Mouse (Mus musculus) heart, embryonic 12.5 days (tissue): ENCODE measurements around the gene Rhox2a. TPM values are rescaled to one million over a fixed set of nuclear protein-coding genes. Genes with fewer than 3 reads are reported as not detected.
"Not testable (repeated sequence)": the region's sequence is repeated elsewhere in the genome, so short reads cannot be mapped to it uniquely, and the experiment has no call there.

Experiments
- ATAC-seq: fragments of 200-750 bp; cut with Nextera tagmentation; 2 replicates; pipeline ENCODE4 v1.8.0; 2017; ENCODE audit warnings: moderate TSS enrichment, moderate library complexity; ENCODE audit not compliant: insufficient number of reproducible peaks, low FRiP score
- H3K27ac ChIP-seq: fragments of 300-500 bp; sonication (generic); 2 replicates; pipeline ENCODE4 v1.5.1; 2016; ENCODE audit warnings: mild to moderate bottlenecking, moderate library complexity; ENCODE audit not compliant: poor library complexity, severe bottlenecking
- H3K27me3 ChIP-seq: fragments of 300-500 bp; sonication (generic); replicated peaks from 2 replicates; pipeline ENCODE4 v1.6.1; 2016; ENCODE audit warnings: mild to moderate bottlenecking, moderate library complexity
- H3K36me3 ChIP-seq: fragments of 300-500 bp; sonication (generic); 2 replicates; pipeline ENCODE4 v1.6.1; 2016; ENCODE audit warnings: mild to moderate bottlenecking, moderate library complexity
- H3K4me1 ChIP-seq: fragments of 300-500 bp; sonication (generic); replicated peaks from 2 replicates; pipeline ENCODE4 v1.6.1; 2016; ENCODE audit warnings: mild to moderate bottlenecking
- H3K4me2 ChIP-seq: fragments of 300-500 bp; sonication (generic); 2 replicates; pipeline ENCODE4 v1.6.1; 2016; ENCODE audit warnings: mild to moderate bottlenecking, moderate library complexity
- H3K4me3 ChIP-seq: fragments of 300-500 bp; sonication (generic); 2 replicates; pipeline ENCODE4 v1.5.1; 2016; ENCODE audit warnings: mild to moderate bottlenecking
- H3K9ac ChIP-seq: fragments of 300-500 bp; sonication (generic); 2 replicates; pipeline ENCODE4 v1.6.1; 2016; ENCODE audit warnings: mild to moderate bottlenecking, moderate library complexity
- H3K9me3 ChIP-seq: fragments of 300-500 bp; sonication (generic); replicated peaks from 2 replicates; pipeline ENCODE4 v1.6.1; 2016; ENCODE audit warnings: mild to moderate bottlenecking, moderate library complexity
- WGBS: fragments of 180-500 bp; shearing (Covaris S2); methylation state at CpG from one replicate; pipeline ENCODE4 v1.1.7; 2016; 5-methylcytosine and 5-hydroxymethylcytosine counted together
- polyA plus RNA-seq: library from polyadenylated mRNA; unstranded; fragments of >200 nt; fragmentation: Nextera tagmentation; extraction: Ambion mirVana; gene quantifications from 2 replicates; pipeline ENCODE4 v1.2.1, GENCODE M21; 2016

The Rhox2a gene
- polyA plus RNA-seq, result not detected in 2 replicates

GRCm38 (mm10) chrX:37244676-37245075 is at the start of gene Rhox2a:
TSS of gene Rhox2a (plus strand) at chrX:37244976.
- not testable (repeated sequence) for H3K9ac ChIP-seq, H3K36me3 ChIP-seq, H3K9me3 ChIP-seq, H3K4me2 ChIP-seq, H3K27me3 ChIP-seq, H3K27ac ChIP-seq, H3K4me1 ChIP-seq, H3K4me3 ChIP-seq, ATAC-seq
- 100% methylated on average over 2 of the region's 9 CpGs for WGBS

GRCm38 (mm10) chrX:37198676-37199075 is 46.1 kb upstream of the Rhox2a start:
- ATAC-seq, result no peak
- no peak overlapping the region for H3K4me3 ChIP-seq
- H3K9me3 ChIP-seq, result no peaks in the 10 kb centered on the region
- WGBS, result 43% methylated on average over 8 of the region's 8 CpGs
- H3K4me1 ChIP-seq, result no peaks in the 10 kb centered on the region
- H3K4me2 ChIP-seq, result no peak overlapping the region
- H3K9ac ChIP-seq, result no peak overlapping the region
- no peak overlapping the region for H3K27ac ChIP-seq
- no peaks in the 10 kb centered on the region for H3K36me3 ChIP-seq
- no peaks in the 10 kb centered on the region for H3K27me3 ChIP-seq

GRCm38 (mm10) chrX:37210941-37211340 is 33.8 kb upstream of the Rhox2a start, which contains the start of gene Gm9:
TSS of gene Gm9 (minus strand) at chrX:37211041.
- Histone ChIP-seq H3K4me3 (no peak within 1 kb of the TSS), H3K27ac (no peak within 1 kb of the TSS), H3K9me3 (no peaks in the 10 kb centered on the region; the same call in 1 of the 2 replicates), H3K4me2 (no peak within 1 kb of the TSS), H3K9ac (no peak within 1 kb of the TSS), H3K36me3 (no peaks in the 10 kb centered on the region), H3K4me1 (no peaks in the 10 kb centered on the region), H3K27me3 (no peaks in the 10 kb centered on the region)
- 80% methylated on average over 10 of the region's 10 CpGs for WGBS
- no peak for ATAC-seq

- ATAC-seq, H3K27ac ChIP-seq, H3K9ac ChIP-seq, H3K4me2 ChIP-seq, H3K36me3 ChIP-seq, H3K4me3 ChIP-seq, H3K4me1 ChIP-seq, H3K9me3 ChIP-seq, H3K27me3 ChIP-seq: not testable (repeated sequence)
- WGBS, result 70% methylated on average over 1 of the region's 1 CpGs
These were observed 22.6 kb upstream of the Rhox2a start, which contains the start of gene Rhox1 for GRCm38 (mm10) chrX:37222158-37222557. TSS of gene Rhox1 (minus strand) at chrX:37222258.

GRCm38 (mm10) chrX:37249619-37250018 is 4.8 kb downstream of the Rhox2a start, which contains the start of gene Rhox3a:
TSS of gene Rhox3a (plus strand) at chrX:37249919.
- not testable (repeated sequence) for H3K4me1 ChIP-seq, H3K27me3 ChIP-seq, H3K9me3 ChIP-seq, H3K4me2 ChIP-seq, ATAC-seq, H3K9ac ChIP-seq, H3K4me3 ChIP-seq, H3K27ac ChIP-seq, H3K36me3 ChIP-seq
- WGBS, result 89% methylated on average over 1 of the region's 3 CpGs

DNA sequence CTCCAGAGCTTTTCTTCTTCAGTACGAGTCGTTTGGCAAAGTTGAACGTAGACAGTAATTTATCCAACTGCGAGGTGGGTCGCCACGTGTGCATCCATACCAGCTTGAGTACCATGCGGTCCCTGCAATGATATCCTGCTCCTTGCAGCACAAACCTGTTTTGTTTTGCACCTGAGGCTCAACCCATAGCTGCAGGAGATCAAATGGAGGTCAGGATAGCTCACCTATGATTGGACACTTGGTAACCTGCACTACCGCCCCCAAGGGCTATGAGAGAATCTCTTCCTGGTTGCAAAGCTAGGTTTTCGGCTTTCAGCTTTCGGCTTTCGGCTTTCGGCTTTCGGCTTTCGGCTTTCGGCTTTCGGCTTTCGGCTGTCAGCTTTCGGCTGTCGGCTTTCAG is 20.3 kb downstream of the Rhox2a start, which contains the start of gene Rhox4a:
Gene Rhox4a, plus strand, starts transcription at position 301 of the 400 bp plus-strand sequence.
- not testable (repeated sequence) for ATAC-seq, H3K9ac ChIP-seq, H3K27ac ChIP-seq, H3K4me2 ChIP-seq, H3K27me3 ChIP-seq, H3K9me3 ChIP-seq, H3K4me1 ChIP-seq, H3K36me3 ChIP-seq, H3K4me3 ChIP-seq
- WGBS, result 91% methylated on average over 11 of the region's 19 CpGs

Other genes with a start within 250 kb of the Rhox2a start
- gene Sowahd, start 196.1 kb upstream of the Rhox2a start, polyA plus RNA-seq, result 0.86 and 0.88 TPM in 2 replicates
- gene Rpl39, start 159.6 kb upstream of the Rhox2a start, polyA plus RNA-seq, result 434 and 437 TPM in 2 replicates
- 13.7 and 14.3 TPM in 2 replicates for gene Upf3b, start 134.7 kb upstream of the Rhox2a start, polyA plus RNA-seq
- 14.9 and 16.1 TPM in 2 replicates for gene Nkap, start 118.2 kb upstream of the Rhox2a start, polyA plus RNA-seq
- gene Akap14, start 76.1 kb upstream of the Rhox2a start, polyA plus RNA-seq, result not detected in 2 replicates
- 551 and 581 TPM in 2 replicates for gene Ndufa1, start 53.8 kb upstream of the Rhox2a start, polyA plus RNA-seq
- gene Rnf113a1, start 53.7 kb upstream of the Rhox2a start, polyA plus RNA-seq, result 7.5 and 7.7 TPM in 2 replicates
- gene Gm9, start 33.9 kb upstream of the Rhox2a start, polyA plus RNA-seq, result not detected in 2 replicates
- gene Rhox1, start 22.7 kb upstream of the Rhox2a start, polyA plus RNA-seq, result not detected in 2 replicates
- gene Rhox3a, start 4.9 kb downstream of the Rhox2a start, polyA plus RNA-seq, result not detected in 2 replicates
- gene Rhox4a, start 20.4 kb downstream of the Rhox2a start, polyA plus RNA-seq, result not detected in 2 replicates
- not detected in 2 replicates for gene Rhox3a2, start 135.1 kb downstream of the Rhox2a start, polyA plus RNA-seq
- gene Rhox4a2, start 145.9 kb downstream of the Rhox2a start, polyA plus RNA-seq, result 0.38 TPM in 1 of 2 replicates, not detected in the other
- not detected in 2 replicates for gene Rhox2b, start 167.1 kb downstream of the Rhox2a start, polyA plus RNA-seq
- not detected in 2 replicates for gene Rhox4b, start 187.5 kb downstream of the Rhox2a start, polyA plus RNA-seq
- gene Rhox2c, start 208.7 kb downstream of the Rhox2a start, polyA plus RNA-seq, result not detected in 2 replicates
- gene Rhox3c, start 213.6 kb downstream of the Rhox2a start, polyA plus RNA-seq, result not detected in 2 replicates
- not detected in 2 replicates for gene Rhox4c, start 235.4 kb downstream of the Rhox2a start, polyA plus RNA-seq
- gene Rhox2d, start 248.5 kb downstream of the Rhox2a start, polyA plus RNA-seq, result not detected in 2 replicates